Mouse (Mus musculus) thymus, postnatal 36 days (tissue): ENCODE measurements around the gene Gm13276.
"Not testable (repeated sequence)": the region's sequence is repeated elsewhere in the genome, so short reads cannot be mapped to it uniquely, and the experiment has no call there.

Experiments used
- DNase-seq, 2 experiments: peaks; one replicate each; pipeline ENCODE4 v3.0.0; 2022; ENCODE audit warnings: mixed read lengths in 2 of 2

The Gm13276 gene

GRCm38 (mm10) chr4:88785409-88785808, at the start of gene Gm13276:
TSS of gene Gm13276 (plus strand) at chr4:88785709.
- not testable (repeated sequence) for DNase-seq

GRCm38 (mm10) chr4:88738480-88738879, 47.0 kb upstream of the Gm13276 start:
- DNase-seq: peak; percentile 63 to 75

- DNase-seq: no peak
Observed at GRCm38 (mm10) chr4:88739036-88739435, 46.5 kb upstream of the Gm13276 start.

GRCm38 (mm10) chr4:88741426-88741825, 44.1 kb upstream of the Gm13276 start:
- DNase-seq: no peak

GRCm38 (mm10) chr4:88742771-88743371, 42.6 kb upstream of the Gm13276 start:
- no peak for DNase-seq

GRCm38 (mm10) chr4:88744207-88744606, 41.3 kb upstream of the Gm13276 start:
- DNase-seq: no peak

GRCm38 (mm10) chr4:88749926-88750325, 35.6 kb upstream of the Gm13276 start:
- no peak for DNase-seq

- peak; percentile 73 to 81 for DNase-seq
Observed at GRCm38 (mm10) chr4:88754818-88755340, 30.6 kb upstream of the Gm13276 start, which contains the start of gene Gm13271. TSS of gene Gm13271 (plus strand) at chr4:88754868.

- not testable (repeated sequence) for DNase-seq
Observed at GRCm38 (mm10) chr4:88756581-88757513, 28.7 kb upstream of the Gm13276 start.

- DNase-seq: peak; percentile 89
Observed at GRCm38 (mm10) chr4:88757628-88758031, 27.9 kb upstream of the Gm13276 start.

GRCm38 (mm10) chr4:88758751-88759150, 26.8 kb upstream of the Gm13276 start:
- not testable (repeated sequence) for DNase-seq

- peak in 1 of 2 experiments; percentile 43 for DNase-seq
Observed at GRCm38 (mm10) chr4:88759610-88760268, 25.8 kb upstream of the Gm13276 start, which contains the start of gene Gm13283. TSS of gene Gm13283 (plus strand) at chr4:88760119.

GRCm38 (mm10) chr4:88760431-88760830, 25.1 kb upstream of the Gm13276 start:
- peak; percentile 53 to 54 for DNase-seq

- peak; percentile 88 for DNase-seq
Observed at GRCm38 (mm10) chr4:88761776-88762175, 23.7 kb upstream of the Gm13276 start.

GRCm38 (mm10) chr4:88762341-88762740, 23.2 kb upstream of the Gm13276 start:
- DNase-seq: peak in 1 of 2 experiments; percentile 16

GRCm38 (mm10) chr4:88763384-88764018, 22.0 kb upstream of the Gm13276 start:
- DNase-seq: peak in 1 of 2 experiments; percentile 33

GRCm38 (mm10) chr4:88773534-88773933, 12.0 kb upstream of the Gm13276 start, which contains the start of gene Gm13290:
TSS of gene Gm13290 (plus strand) at chr4:88773834.
- not testable (repeated sequence) for DNase-seq

GRCm38 (mm10) chr4:88776622-88777021, 8.9 kb upstream of the Gm13276 start, which contains the start of gene Gm13289:
TSS of gene Gm13289 (plus strand) at chr4:88776922.
- DNase-seq: not testable (repeated sequence)

GRCm38 (mm10) chr4:88779550-88779949, 6.0 kb upstream of the Gm13276 start, which contains the start of gene Gm13272:
TSS of gene Gm13272 (plus strand) at chr4:88779850.
- not testable (repeated sequence) for DNase-seq

- DNase-seq: peak in 1 of 2 experiments; percentile 23
Observed at GRCm38 (mm10) chr4:88780320-88780719, 5.2 kb upstream of the Gm13276 start.

- DNase-seq: not testable (repeated sequence)
Observed at GRCm38 (mm10) chr4:88781831-88782230, 3.7 kb upstream of the Gm13276 start, which contains the start of gene Ifnz. TSS of gene Ifnz (plus strand) at chr4:88782131.

- DNase-seq: not testable (repeated sequence)
Observed at GRCm38 (mm10) chr4:88782335-88782734, 3.2 kb upstream of the Gm13276 start.
